Mouse (Mus musculus): ENCODE measurements around the gene Pate2. TPM values are rescaled to one million over a fixed set of nuclear protein-coding genes. Genes with fewer than 3 reads are reported as not detected.

Gene Pate2
- 1.2 TPM in 2 replicates for polyA plus RNA-seq (2015; fragmentation: Nextera tagmentation; extraction: Ambion mirVana)

DNA sequence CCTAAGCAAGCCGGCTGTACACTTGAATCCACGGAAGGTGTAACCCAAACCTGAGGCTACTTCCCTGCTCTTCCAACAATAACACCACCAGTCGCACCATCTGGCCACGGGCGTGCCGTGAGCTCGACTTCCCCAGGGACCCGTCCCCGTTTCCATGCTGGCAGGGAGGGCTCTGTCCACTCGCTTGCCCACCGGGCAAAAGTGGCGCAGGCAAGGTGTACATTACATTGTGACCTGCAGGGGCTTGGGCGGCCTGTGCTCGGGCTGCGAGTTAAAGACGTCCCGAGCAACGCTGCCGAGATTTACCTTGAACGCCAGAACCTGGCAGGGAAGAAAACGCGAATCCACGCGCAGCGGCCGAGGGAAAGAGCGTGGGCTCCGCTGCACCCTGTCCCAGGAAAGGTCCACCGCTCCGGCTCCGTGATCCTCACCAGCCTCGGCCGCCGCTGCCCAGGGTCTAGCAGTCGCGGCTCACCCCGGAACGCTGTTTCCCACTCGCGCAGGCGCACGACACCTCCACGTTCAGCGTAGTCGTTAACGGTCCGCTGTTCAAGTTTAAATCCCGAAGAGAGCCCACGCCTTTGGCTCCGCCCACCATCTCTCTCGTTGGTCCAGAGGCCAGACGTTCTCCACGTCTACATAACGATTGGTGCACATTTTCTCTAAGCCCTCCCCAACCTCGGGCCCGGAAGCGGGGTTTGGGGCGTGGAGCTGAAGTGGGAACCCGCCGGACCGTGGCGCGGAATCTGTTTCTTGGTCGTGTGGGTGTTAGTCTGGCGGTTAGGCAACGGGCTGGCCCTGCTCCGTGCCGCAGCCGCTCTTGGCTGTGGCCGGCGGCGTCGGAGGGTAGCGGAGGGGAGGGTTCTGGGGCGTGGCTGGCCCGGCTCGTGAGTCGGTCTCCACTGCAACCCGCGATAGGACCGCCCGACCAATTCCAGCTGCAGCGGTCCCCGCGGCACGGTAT lies at the start of gene Pate2, which contains the start of gene Hyls1:
Pate2 (plus strand) TSS at position 714 of the 964 bp plus-strand sequence.
Hyls1 (minus strand) TSS at position 828 of the 964 bp plus-strand sequence.
- ATAC-seq (replicated peaks), result peak; percentile 98
- WGBS, result under 1% methylated on average over 86 of the region's 86 CpGs
- Histone ChIP-seq H3K4me3 (peak within 1 kb of the TSS; percentile 86), H3K36me3 (replicated peaks) (peaks cover 18% of the 10 kb centered on the region), H3K27me3 (replicated peaks) (0 out of 2 replicates have a peak, but pooled peaks cover 7% of the 10 kb centered on the region), H3K27ac (peak within 1 kb of the TSS; percentile 91), H3K4me2 (peak within 1 kb of the TSS; percentile 81), H3K9me3 (no peaks in the 10 kb centered on the region), H3K9ac (peak within 1 kb of the TSS; percentile 70), H3K4me1 (peaks cover 23% of the 10 kb centered on the region)

DNA sequence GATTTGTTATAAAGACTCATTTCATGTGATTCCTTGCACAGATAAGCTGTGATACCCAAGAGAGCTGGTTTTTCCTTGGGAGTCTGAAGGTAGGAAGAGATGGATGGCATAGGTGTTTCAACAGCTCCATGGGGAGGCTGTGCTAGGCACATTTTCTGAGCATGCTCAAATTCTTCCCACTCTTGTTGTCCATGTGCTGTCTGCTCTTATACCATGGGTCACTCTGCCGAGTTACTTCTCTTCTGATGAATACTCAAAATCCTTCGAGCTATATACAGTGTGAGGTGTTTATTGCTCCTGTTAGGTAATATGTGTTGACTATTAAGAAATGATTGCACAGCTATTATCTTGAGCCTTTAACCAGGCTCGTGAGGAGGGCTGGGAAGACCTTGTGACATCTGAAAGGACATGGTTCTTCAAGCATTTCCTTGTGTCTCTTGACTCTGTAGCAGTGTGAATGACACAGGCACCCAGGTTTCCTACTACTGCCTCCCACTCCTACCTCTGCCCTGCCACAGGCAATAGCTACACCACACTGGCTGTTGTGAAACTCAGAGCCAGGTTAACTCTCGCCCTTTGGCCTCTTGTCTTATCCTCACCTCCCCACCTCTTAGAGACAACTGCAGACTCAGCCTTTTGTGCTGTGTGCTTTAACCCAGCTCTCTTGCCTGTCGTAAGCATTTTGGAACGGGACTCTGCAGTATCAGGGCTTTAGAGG lies 49.3 kb upstream of the Pate2 start:
- no peaks in the 10 kb centered on the region for H3K9me3 ChIP-seq
- no peak overlapping the region for H3K4me3 ChIP-seq
- no peak overlapping the region for H3K9ac ChIP-seq
- H3K27ac ChIP-seq, result no peak overlapping the region
- peaks cover 12% of the 10 kb centered on the region for H3K4me1 ChIP-seq
- no peaks in the 10 kb centered on the region for H3K36me3 ChIP-seq (replicated peaks)
- no peak for ATAC-seq (replicated peaks)
- H3K4me2 ChIP-seq, result no peak overlapping the region
- 84% methylated on average over 6 of the region's 6 CpGs for WGBS
- no peaks in the 10 kb centered on the region for H3K27me3 ChIP-seq (replicated peaks)

DNA sequence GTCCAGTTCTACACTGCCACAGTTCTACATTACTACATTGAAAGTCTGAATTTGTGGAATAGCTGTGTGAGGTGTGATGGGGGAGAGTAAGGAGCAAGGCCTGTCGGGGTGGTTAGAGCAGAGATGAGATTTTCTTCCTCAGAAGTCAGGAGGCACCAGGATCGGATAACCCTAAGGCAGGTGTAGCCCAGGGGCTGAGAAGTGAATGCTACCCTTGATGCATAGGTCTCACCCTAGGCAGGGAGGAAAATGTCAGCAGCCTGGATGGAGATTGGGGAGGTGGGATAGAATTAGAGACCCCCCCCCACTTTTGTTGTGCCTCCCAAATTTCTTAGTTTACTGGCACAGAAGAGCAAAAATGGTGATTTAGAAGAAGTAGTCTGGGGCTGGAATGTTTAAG lies 47.8 kb upstream of the Pate2 start:
- Histone ChIP-seq H3K9ac (no peak overlapping the region), H3K4me3 (no peak overlapping the region), H3K9me3 (no peaks in the 10 kb centered on the region), H3K4me2 (no peak overlapping the region), H3K27ac (no peak overlapping the region), H3K4me1 (peaks cover 12% of the 10 kb centered on the region), H3K36me3 (replicated peaks) (no peaks in the 10 kb centered on the region), H3K27me3 (replicated peaks) (no peaks in the 10 kb centered on the region)
- no peak for ATAC-seq (replicated peaks)
- 72% methylated on average over 2 of the region's 2 CpGs for WGBS

DNA sequence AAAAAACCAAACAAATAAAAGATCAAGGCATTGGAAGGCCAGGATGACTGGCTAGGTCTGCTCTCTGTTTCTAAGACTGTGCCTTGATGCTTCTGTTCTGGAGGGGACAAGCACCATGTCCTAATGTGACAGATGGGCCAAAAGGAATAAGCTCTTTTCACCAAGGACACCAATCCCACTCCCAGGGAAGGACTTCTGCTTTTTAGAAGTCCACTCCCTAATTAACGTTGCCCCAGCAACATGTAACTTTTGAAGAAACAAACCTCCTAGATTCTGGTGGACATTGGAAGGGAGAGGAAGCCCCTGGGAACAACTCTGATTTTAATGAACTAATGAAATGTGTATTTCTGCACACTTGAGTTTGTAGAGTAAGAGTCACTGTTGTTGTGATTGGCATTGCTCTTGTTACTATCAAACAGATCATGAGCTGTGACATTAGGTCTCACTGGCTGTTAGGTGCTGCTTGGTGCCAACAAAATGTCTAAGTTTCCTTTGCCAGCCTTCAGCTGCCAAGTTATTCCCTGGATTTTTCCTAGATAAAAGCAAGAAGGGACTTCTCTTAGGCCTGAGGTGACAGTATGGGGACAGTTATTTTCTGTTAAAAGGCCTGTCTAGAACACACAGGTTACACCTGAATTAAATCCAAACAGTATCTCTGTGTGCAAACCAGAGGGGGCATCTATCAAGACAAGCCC lies 47.1 kb upstream of the Pate2 start:
- no peak for ATAC-seq (replicated peaks)
- H3K27ac ChIP-seq, result no peak overlapping the region

DNA sequence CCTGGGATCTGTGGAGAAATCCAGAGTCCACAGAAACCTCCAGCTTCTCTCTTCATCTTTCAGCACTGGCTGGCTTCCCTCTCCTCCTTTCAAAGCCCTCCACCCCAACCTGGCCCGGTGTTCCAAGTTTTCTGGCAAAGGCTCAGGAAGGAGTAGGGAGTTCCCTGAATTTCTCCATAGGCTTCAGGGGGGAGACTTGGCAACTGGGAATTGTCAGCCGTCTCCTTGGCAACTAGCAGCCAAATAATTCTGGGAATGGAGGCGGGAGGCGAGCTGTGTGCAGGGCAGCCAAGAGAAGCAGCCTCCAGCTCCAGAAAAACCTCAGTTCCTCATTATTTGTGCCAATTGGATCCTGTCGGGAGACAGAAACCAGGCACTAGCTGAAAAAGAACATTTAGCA lies 46.5 kb upstream of the Pate2 start:
- Histone ChIP-seq H3K9ac (no peak overlapping the region), H3K4me3 (no peak overlapping the region), H3K27me3 (replicated peaks) (no peaks in the 10 kb centered on the region), H3K4me2 (peak overlapping the region; percentile 0; the same call in 1 of the 2 replicates), H3K4me1 (peaks cover 12% of the 10 kb centered on the region), H3K27ac (peak overlapping the region; percentile 51), H3K9me3 (no peaks in the 10 kb centered on the region), H3K36me3 (replicated peaks) (no peaks in the 10 kb centered on the region)
- 10% methylated on average over 5 of the region's 5 CpGs for WGBS
- ATAC-seq (replicated peaks), result peak; percentile 87

More for the DNA sequence above, 47.1 kb upstream of the Pate2 start:
- Histone ChIP-seq H3K27me3 (replicated peaks) (no peaks in the 10 kb centered on the region), H3K4me2 (no peak overlapping the region), H3K9ac (no peak overlapping the region), H3K9me3 (no peaks in the 10 kb centered on the region), H3K36me3 (replicated peaks) (no peaks in the 10 kb centered on the region), H3K4me1 (peaks cover 12% of the 10 kb centered on the region), H3K4me3 (no peak overlapping the region)
- 68% methylated on average over 1 of the region's 1 CpGs for WGBS

DNA sequence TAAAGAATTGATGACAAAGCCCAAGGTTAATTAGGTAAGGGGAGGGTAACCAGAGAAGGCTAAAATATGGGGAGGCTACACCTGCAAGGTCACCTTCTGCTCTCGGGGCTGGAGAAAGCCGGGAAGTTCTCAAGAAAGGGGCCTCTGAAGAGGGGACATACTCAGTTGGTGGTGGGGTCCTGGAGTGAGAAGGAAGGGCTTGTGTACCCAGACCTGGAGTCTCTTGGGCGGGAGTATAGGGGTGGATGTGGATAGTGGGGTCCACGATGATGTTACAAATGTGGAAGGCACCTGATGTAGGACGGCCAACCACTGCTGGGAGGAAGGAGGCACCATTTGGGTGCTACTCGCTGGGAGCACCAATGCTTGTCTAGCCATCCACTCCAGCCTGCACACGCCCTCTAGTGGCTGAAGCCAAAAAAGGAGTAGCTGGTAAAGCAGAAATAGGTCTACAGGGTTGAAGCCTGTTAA lies 46.1 kb upstream of the Pate2 start:
- whole genome bisulfite sequencing, result 17% methylated on average over 7 of the region's 7 CpGs
- peak overlapping the region; percentile 51 for H3K27ac ChIP-seq

DNA sequence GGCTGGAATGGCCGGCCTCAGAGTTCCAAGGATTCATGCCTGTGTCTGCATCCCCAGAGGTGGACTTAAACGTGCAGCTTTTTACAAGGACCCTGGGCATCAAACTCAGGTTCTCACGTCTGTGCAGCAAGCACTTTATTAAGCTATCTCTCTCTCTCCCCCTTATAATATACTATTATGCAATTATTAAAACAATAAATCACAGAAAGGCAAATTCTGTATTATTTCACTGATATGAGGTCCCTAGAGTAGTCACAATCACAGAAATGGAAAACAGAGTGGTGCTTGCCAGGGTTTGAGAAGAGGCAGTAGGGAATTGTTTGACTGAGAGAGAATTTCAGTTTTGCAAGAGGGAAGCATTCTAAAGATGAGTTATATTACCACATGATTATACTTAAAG lies 40.9 kb upstream of the Pate2 start:
- H3K4me3 ChIP-seq, result no peak overlapping the region
- H3K9me3 ChIP-seq, result no peaks in the 10 kb centered on the region
- no peak overlapping the region for H3K4me2 ChIP-seq
- ATAC-seq (replicated peaks), result no peak
- H3K4me1 ChIP-seq, result peaks cover 3% of the 10 kb centered on the region
- H3K27me3 ChIP-seq (replicated peaks), result no peaks in the 10 kb centered on the region
- no peaks in the 10 kb centered on the region for H3K36me3 ChIP-seq (replicated peaks)
- WGBS, result 70% methylated on average over 3 of the region's 3 CpGs
- H3K27ac ChIP-seq, result no peak overlapping the region
- no peak overlapping the region for H3K9ac ChIP-seq

More for the DNA sequence above, 46.1 kb upstream of the Pate2 start:
- peaks cover 12% of the 10 kb centered on the region for H3K4me1 ChIP-seq
- H3K36me3 ChIP-seq (replicated peaks), result no peaks in the 10 kb centered on the region
- ATAC-seq (replicated peaks), result peak; percentile 81
- H3K9me3 ChIP-seq, result no peaks in the 10 kb centered on the region
- no peaks in the 10 kb centered on the region for H3K27me3 ChIP-seq (replicated peaks)
- H3K4me2 ChIP-seq, result peak overlapping the region; percentile 0; the same call in 1 of the 2 replicates
- H3K4me3 ChIP-seq, result no peak overlapping the region
- no peak overlapping the region for H3K9ac ChIP-seq

DNA sequence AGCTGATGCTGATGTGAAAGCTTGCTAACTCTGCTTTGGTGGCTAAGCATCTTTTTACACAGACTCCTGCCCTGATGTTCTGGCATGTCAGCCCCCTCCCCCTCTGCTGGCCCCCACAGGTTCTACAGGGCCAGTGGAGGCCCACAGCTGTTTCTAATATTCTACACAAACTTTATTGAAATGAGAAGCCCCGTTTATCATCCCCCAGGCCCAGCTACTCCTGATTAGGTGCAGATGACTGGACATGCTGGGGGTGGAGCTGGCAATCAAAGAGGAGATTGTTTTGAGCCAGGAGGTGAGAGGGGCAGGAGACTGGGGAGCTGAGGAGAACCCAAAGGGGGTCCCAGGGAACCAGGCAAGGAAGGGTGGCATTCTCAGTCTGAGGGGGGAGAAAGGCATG lies 40.3 kb upstream of the Pate2 start:
- Histone ChIP-seq H3K27me3 (replicated peaks) (no peaks in the 10 kb centered on the region), H3K4me3 (no peak overlapping the region), H3K9ac (no peak overlapping the region), H3K27ac (no peak overlapping the region), H3K9me3 (no peaks in the 10 kb centered on the region), H3K4me2 (no peak overlapping the region), H3K4me1 (no peaks in the 10 kb centered on the region), H3K36me3 (replicated peaks) (no peaks in the 10 kb centered on the region)
- no peak for ATAC-seq (replicated peaks)
- 21% methylated on average over 1 of the region's 1 CpGs for WGBS

DNA sequence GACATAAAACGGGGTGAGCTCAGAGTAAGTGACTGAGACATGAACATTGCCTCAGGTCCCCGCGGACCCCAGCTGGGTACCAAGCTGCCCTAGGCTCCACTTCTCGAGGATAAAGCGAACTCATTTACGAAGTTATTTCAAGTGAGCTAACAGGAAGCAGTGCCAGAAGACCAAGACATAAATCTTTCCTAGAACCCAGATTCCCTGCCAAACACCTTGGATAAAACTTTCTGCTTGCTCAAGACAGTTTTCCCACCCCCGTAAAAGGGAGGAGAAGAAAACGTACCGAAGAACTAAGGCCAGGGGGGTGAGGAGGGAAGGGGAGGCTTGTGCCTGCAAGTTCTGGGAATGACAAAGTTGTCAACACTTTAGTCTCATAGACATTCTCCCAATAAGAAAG lies 36.8 kb upstream of the Pate2 start:
- H3K9ac ChIP-seq, result no peak overlapping the region
- no peak overlapping the region for H3K4me2 ChIP-seq
- H3K36me3 ChIP-seq (replicated peaks), result no peaks in the 10 kb centered on the region
- no peak overlapping the region for H3K4me3 ChIP-seq
- no peak for ATAC-seq (replicated peaks)
- 82% methylated on average over 9 of the region's 9 CpGs for WGBS
- H3K9me3 ChIP-seq, result no peaks in the 10 kb centered on the region
- no peak overlapping the region for H3K27ac ChIP-seq
- no peaks in the 10 kb centered on the region for H3K27me3 ChIP-seq (replicated peaks)
- H3K4me1 ChIP-seq, result no peaks in the 10 kb centered on the region

DNA sequence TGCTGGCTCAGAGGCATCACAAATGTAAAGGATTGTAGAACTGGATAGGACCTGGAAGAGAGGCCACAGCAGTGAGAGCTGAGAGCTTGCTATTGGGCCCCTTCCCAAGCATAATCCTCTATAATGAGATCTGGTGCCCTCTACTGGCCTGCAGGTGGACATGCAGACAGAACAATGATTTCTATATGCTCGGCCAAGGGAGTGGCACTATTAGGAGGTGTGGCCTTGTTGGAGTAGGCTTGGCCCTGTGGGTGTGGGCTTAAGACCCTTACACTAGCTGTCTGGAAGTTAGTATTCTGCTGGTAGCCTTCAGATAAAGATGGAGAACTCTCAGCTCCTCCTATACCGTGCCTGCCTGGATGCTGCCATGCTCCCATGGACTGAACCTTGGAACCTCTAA lies 35.0 kb upstream of the Pate2 start:
- peak; percentile 90 for ATAC-seq (replicated peaks)
- no peak overlapping the region for H3K27ac ChIP-seq
- WGBS, result 8% methylated on average over 2 of the region's 2 CpGs

DNA sequence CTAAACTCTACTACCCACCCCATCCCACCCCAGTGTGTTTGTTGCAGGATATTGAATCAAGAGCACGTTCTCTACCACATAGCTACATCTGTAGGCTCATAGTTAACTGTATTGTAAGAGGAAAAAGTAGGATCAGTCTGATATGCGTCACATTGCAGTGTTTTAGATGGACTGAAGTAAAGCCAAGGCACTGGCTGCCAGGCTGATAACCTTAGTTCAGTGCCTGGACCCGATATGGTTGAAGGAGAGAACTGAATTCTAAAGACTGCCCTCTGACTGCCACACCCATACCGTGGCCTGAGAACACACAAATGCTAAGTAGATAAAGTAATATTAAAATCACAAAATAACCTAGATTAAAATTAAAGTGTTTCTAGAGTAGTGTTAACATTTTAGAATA lies 34.2 kb upstream of the Pate2 start:
- H3K4me3 ChIP-seq, result no peak overlapping the region
- no peaks in the 10 kb centered on the region for H3K4me1 ChIP-seq
- H3K4me2 ChIP-seq, result no peak overlapping the region
- no peak overlapping the region for H3K27ac ChIP-seq
- ATAC-seq (replicated peaks), result no peak
- 86% methylated on average over 4 of the region's 4 CpGs for WGBS
- H3K36me3 ChIP-seq (replicated peaks), result peaks cover 9% of the 10 kb centered on the region; the same call in 1 of the 2 replicates
- no peaks in the 10 kb centered on the region for H3K27me3 ChIP-seq (replicated peaks)
- H3K9me3 ChIP-seq, result no peaks in the 10 kb centered on the region
- H3K9ac ChIP-seq, result no peak overlapping the region

More for the DNA sequence above, 35.0 kb upstream of the Pate2 start:
- H3K9ac ChIP-seq, result no peak overlapping the region
- H3K4me1 ChIP-seq, result no peaks in the 10 kb centered on the region
- H3K9me3 ChIP-seq, result no peaks in the 10 kb centered on the region
- H3K4me2 ChIP-seq, result no peak overlapping the region
- H3K36me3 ChIP-seq (replicated peaks), result 0 out of 2 replicates have a peak, but pooled peaks cover 3% of the 10 kb centered on the region
- H3K4me3 ChIP-seq, result no peak overlapping the region
- no peaks in the 10 kb centered on the region for H3K27me3 ChIP-seq (replicated peaks)
